Mouse (Mus musculus): ENCODE data around the gene Fkbp11.

Gene Fkbp11

GRCm38 (mm10) chr15:98692171-98692715, 35.8 kb downstream of the Fkbp11 start:
- no peak for DNase-seq (ENCODE audit: low spot score)

- DNase-seq (ENCODE audit: low spot score), result peak; percentile 78
Observed at GRCm38 (mm10) chr15:98691486-98692147, 36.4 kb downstream of the Fkbp11 start.

GRCm38 (mm10) chr15:98689682-98690081, 38.3 kb downstream of the Fkbp11 start:
- DNase-seq (ENCODE audit: low spot score), result no peak

GRCm38 (mm10) chr15:98685926-98686325, 42.1 kb downstream of the Fkbp11 start:
- no peak for DNase-seq (ENCODE audit: low spot score)

- DNase-seq (ENCODE audit: low spot score), result no peak
Observed at GRCm38 (mm10) chr15:98683746-98684145, 44.3 kb downstream of the Fkbp11 start.

- DNase-seq (ENCODE audit: low spot score), result no peak
Observed at GRCm38 (mm10) chr15:98683177-98683576, 44.8 kb downstream of the Fkbp11 start.

- no peak for DNase-seq (ENCODE audit: low spot score)
Observed at GRCm38 (mm10) chr15:98681633-98682032, 46.4 kb downstream of the Fkbp11 start.

GRCm38 (mm10) chr15:98680660-98681059, 47.3 kb downstream of the Fkbp11 start:
- DNase-seq (ENCODE audit: low spot score), result no peak

GRCm38 (mm10) chr15:98677977-98678376, 50.0 kb downstream of the Fkbp11 start:
- no peak for DNase-seq (ENCODE audit: low spot score)

- peak; percentile 91 for DNase-seq (ENCODE audit: low spot score)
Observed at GRCm38 (mm10) chr15:98676940-98677728, 50.9 kb downstream of the Fkbp11 start, which contains the start of gene Rnd1. Gene Rnd1, minus strand, starts transcription at chr15:98677461.

GRCm38 (mm10) chr15:98676471-98676870, 51.5 kb downstream of the Fkbp11 start:
- no peak for DNase-seq (ENCODE audit: low spot score)

- no peak for DNase-seq (ENCODE audit: low spot score)
Observed at GRCm38 (mm10) chr15:98675634-98676250, 52.3 kb downstream of the Fkbp11 start.

- DNase-seq (ENCODE audit: low spot score), result no peak
Observed at GRCm38 (mm10) chr15:98674994-98675545, 52.9 kb downstream of the Fkbp11 start.

Data from retina, embryonic 14.5 days (tissue).